Mouse (Mus musculus) lung, embryonic 14.5 days (tissue): ENCODE data around the gene Cct4. TPM values are rescaled to one million over a fixed set of nuclear protein-coding genes. Genes with fewer than 3 reads are reported as not detected.
A peak's percentile ranks its signal among the peaks of the same experiment; 100 is the strongest.

Experiments used
- ATAC-seq: fragments of 200-750 bp; cut with Nextera tagmentation; 2 replicates; pipeline ENCODE4 v1.8.0; 2017; ENCODE audit warnings: mild to moderate bottlenecking, moderate TSS enrichment, moderate library complexity; ENCODE audit not compliant: insufficient read depth
- DNase-seq: peaks from one replicate; pipeline ENCODE4 v3.0.0-alpha.2; 2015
- H3K27ac ChIP-seq: fragments of 300-500 bp; sonication (generic); 2 replicates; pipeline ENCODE4 v1.5.1; 2014; ENCODE audit warnings: low read depth, mild to moderate bottlenecking, moderate library complexity
- H3K27me3 ChIP-seq: fragments of 300-500 bp; sonication (generic); 2 replicates; pipeline ENCODE4 v1.6.1; 2014; ENCODE audit warnings: low read length, control low read depth; ENCODE audit not compliant: insufficient read depth
- H3K36me3 ChIP-seq: fragments of 300-500 bp; sonication (generic); 2 replicates; pipeline ENCODE4 v1.6.1; 2014; ENCODE audit warnings: control low read depth; ENCODE audit not compliant: insufficient read depth
- H3K4me1 ChIP-seq: fragments of 300-500 bp; sonication (generic); 2 replicates; pipeline ENCODE4 v1.6.1; 2014; ENCODE audit warnings: antibody characterized with exemption, control low read depth; ENCODE audit not compliant: insufficient read depth
- H3K4me2 ChIP-seq: fragments of 300-500 bp; sonication (generic); 2 replicates; pipeline ENCODE4 v1.6.1; 2014; ENCODE audit warnings: mild to moderate bottlenecking
- H3K4me3 ChIP-seq: fragments of 300-500 bp; sonication (generic); 2 replicates; pipeline ENCODE4 v1.5.1; 2014; ENCODE audit warnings: low read depth, low read length
- H3K9ac ChIP-seq: fragments of 300-500 bp; sonication (generic); 2 replicates; pipeline ENCODE4 v1.6.1; 2014
- H3K9me3 ChIP-seq: fragments of 300-500 bp; sonication (generic); 2 replicates; pipeline ENCODE4 v1.6.1; 2016; ENCODE audit warnings: low read depth, low read length, control low read depth
- CTCF ChIP-seq: IDR thresholded peaks from 2 replicates; pipeline ENCODE4 v1.5.1; 2016; ENCODE audit warnings: antibody characterized with exemption, low read depth
- WGBS: fragments of 180-500 bp; shearing (Covaris S2); extraction: QIAGEN DNeasy Blood & Tissue Kit; methylation state at CpG from one replicate; pipeline ENCODE4 v1.1.7; 2014; 5-methylcytosine and 5-hydroxymethylcytosine counted together
- polyA plus RNA-seq: library from polyadenylated mRNA; unstranded; fragments of >200 nt; fragmentation: Nextera tagmentation; extraction: Ambion mirVana; gene quantifications from 2 replicates; pipeline ENCODE4 v1.2.1, GENCODE M21; 2014

Gene Cct4
- polyA plus RNA-seq, 1 experiment from 2014 or later, result 302 TPM

DNA sequence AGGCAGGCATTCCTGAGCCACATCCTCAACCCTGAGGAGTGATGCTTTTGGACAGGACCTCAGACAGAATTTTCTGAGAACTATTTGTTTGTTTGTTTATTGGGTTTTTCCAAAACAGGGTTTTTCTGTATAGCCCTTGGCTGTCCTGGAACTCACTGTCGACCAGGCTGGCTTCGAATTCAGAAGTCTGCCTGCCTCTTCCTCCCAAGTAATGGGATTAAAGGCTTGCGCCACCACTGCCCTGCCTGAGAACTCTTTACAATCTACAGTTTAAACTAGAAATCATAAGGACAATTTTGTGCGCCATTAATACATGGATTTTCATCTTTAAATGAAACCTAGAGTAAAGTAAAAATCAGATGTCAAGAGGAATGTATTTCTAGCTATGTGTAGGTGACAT is 5.1 kb downstream of the Cct4 start:
- no peak for DNase-seq
- ATAC-seq, result no peak
- Histone ChIP-seq H3K4me3 (no peak overlapping the region), H3K27ac (no peak overlapping the region), H3K4me2 (no peak overlapping the region), H3K36me3 (peaks cover 69% of the 10 kb centered on the region), H3K27me3 (no peaks in the 10 kb centered on the region), H3K9ac (no peak overlapping the region), H3K9me3 (no peaks in the 10 kb centered on the region), H3K4me1 (no peaks in the 10 kb centered on the region; the same call in 1 of the 2 replicates)
- no peak for TF ChIP-seq CTCF
- 94% methylated on average over 4 of the region's 4 CpGs for WGBS

DNA sequence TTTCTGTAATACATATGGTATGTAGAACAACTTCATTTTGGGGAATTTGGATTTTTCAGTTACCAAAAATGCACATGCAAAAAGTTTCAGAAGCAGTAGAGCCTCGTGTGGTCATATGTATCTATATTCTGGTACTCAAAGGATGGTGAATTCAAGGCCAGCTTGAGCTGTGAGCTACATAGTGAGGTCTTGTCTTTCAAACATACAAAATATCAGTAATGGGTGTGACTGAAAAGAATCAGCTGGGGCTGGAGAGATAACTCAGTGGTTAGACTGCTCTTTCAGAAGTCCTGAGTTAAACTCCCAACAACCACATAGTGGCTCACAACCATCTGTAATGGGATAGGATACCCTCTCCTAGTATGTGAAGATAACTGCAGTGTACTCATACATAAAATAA is 8.0 kb downstream of the Cct4 start:
- no peak overlapping the region for H3K9ac ChIP-seq
- H3K27me3 ChIP-seq, result no peaks in the 10 kb centered on the region
- no peak for TF ChIP-seq CTCF
- no peak for ATAC-seq
- DNase-seq, result no peak
- WGBS, result 63% methylated on average over 1 of the region's 1 CpGs
- H3K27ac ChIP-seq, result no peak overlapping the region
- peaks cover 85% of the 10 kb centered on the region for H3K36me3 ChIP-seq
- H3K9me3 ChIP-seq, result no peaks in the 10 kb centered on the region
- H3K4me2 ChIP-seq, result no peak overlapping the region
- no peak overlapping the region for H3K4me3 ChIP-seq
- H3K4me1 ChIP-seq, result no peaks in the 10 kb centered on the region

DNA sequence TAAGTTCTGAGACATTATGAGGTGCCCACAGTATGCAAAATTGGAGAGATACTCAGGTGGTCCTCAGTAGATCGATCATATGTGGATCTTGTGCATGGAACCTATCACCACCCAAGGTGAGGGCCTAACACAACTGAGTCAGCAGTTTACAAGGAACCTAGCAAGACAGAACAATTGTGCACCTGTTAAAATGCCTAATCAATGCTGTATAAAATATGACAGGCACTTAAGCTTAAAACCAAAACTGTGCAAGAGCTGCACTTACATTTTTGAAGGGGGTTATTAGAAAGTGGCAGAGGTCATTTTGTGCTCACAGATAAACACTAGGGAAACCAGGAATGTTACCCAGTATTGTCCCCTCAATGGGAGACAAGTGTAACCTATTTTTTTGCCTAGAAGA is 15.0 kb downstream of the Cct4 start:
- no peak overlapping the region for H3K27ac ChIP-seq
- H3K9me3 ChIP-seq, result no peaks in the 10 kb centered on the region
- 90% methylated on average over 1 of the region's 1 CpGs for WGBS
- H3K4me1 ChIP-seq, result no peaks in the 10 kb centered on the region
- no peak for TF ChIP-seq CTCF
- DNase-seq (no peak), ATAC-seq (no peak)
- H3K9ac ChIP-seq, result no peak overlapping the region
- H3K4me3 ChIP-seq, result no peak overlapping the region
- no peaks in the 10 kb centered on the region for H3K27me3 ChIP-seq
- no peak overlapping the region for H3K4me2 ChIP-seq
- peaks cover 46% of the 10 kb centered on the region for H3K36me3 ChIP-seq

DNA sequence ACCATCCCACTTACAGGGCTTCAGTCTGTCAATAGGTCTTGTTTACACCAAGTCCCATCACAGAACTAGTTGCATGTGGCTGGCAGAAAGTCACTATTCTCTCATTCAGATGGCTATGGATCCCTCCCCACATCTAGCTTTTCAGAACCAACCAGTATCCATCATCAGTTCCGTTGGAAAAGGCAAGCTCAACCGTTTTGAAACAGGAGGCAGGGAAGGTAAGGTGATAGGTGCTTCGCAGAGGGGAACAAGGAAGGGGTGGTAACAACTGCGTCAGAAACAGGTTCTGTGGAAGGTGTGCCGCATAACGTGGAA is 16.8 kb downstream of the Cct4 start:
- ATAC-seq (no peak; the same call in 1 of the 2 replicates), DNase-seq (peak; percentile 14)
- Histone ChIP-seq H3K4me1 (no peaks in the 10 kb centered on the region), H3K4me2 (peak overlapping the region; percentile 86), H3K4me3 (peak overlapping the region; percentile 50), H3K9me3 (no peaks in the 10 kb centered on the region), H3K27me3 (no peaks in the 10 kb centered on the region), H3K9ac (no peak overlapping the region), H3K27ac (no peak overlapping the region; the same call in 1 of the 2 replicates), H3K36me3 (peaks cover 29% of the 10 kb centered on the region)
- 3% methylated on average over 6 of the region's 6 CpGs for WGBS
- TF ChIP-seq CTCF, result no peak

DNA sequence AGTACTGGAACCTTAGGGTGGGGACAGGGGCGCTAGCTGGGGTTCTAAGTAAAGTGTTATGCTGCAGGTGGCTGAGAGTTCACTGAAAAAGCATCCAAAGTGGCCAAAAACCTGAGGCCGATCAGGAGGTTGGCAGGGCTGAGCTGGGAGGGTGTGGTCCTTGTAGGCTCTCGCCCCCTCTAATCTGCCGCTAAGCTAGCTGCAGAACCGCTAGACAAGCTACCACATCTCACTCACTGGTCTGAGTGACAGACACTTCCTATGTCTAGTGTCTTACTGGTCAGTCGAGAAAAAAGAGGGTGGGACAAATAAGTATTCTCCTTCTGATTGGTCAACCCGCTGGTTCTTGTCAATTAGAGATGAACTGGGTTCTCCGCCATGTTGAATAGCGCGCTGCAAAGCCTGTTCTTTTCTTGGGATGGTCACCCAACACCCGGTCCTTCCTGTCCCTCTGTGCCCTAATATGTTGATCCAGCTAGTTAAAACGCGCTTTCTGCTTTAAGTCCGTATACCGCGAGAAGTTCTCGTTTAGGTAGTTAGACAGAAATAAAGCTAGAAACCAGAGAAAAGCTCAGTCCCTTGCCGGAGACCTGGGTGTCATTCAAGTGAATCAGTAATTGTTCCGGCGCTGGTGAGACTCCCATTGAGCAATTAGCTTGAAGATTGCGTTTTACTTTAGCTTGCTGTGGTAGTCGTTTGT is 17.3 kb downstream of the Cct4 start, which contains the start of gene Fam161a:
Gene Fam161a (plus strand): TSS at position 51 of the 700 bp plus-strand sequence.
- Histone ChIP-seq H3K4me2 (peak within 1 kb of the TSS; percentile 86), H3K9me3 (no peaks in the 10 kb centered on the region), H3K27ac (peak within 1 kb of the TSS; percentile 90), H3K27me3 (no peaks in the 10 kb centered on the region), H3K36me3 (peaks cover 24% of the 10 kb centered on the region), H3K4me3 (peak within 1 kb of the TSS; percentile 50), H3K4me1 (no peaks in the 10 kb centered on the region), H3K9ac (peak within 1 kb of the TSS; percentile 64)
- 2% methylated on average over 22 of the region's 22 CpGs for WGBS
- TF ChIP-seq CTCF, result no peak
- ATAC-seq, result peak; percentile 94
- peak; percentile 94 for DNase-seq

DNA sequence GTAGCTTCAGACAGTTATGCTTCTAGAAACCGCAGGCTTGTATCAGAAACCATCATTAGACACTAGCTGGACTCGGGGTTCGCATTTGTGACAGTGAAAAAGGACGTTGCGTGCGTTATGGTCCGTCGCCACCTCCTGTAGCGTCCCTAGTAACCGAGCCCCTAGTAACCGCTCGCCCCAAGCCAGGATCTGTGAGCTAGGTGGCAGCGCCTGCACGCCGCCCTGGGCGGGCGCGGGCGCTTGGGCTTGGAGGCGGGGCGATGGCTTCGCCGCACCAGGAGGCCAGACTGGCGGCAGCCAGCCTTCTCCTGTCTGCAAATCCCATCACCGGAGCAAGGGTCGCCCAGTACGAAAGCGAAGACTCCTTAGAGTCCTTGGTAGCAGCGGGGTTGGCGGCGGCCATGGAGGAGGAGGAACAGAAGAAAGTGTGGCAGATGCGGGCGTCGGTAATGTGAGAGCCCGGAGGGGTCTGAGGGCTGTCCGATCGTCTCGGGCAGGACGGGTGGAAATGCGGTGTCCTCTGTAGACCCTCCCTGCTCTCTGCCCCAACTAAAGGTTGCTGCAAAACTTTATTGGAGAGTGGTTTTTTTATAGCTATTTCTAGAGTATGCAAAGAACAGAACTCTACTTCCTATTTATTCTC is 18.0 kb downstream of the Cct4 start:
- TF ChIP-seq CTCF, result 0 out of 2 replicates have a peak, but pooled peaks have one; percentile 7
- Histone ChIP-seq H3K9me3 (no peaks in the 10 kb centered on the region), H3K4me3 (peak overlapping the region; percentile 50), H3K27me3 (no peaks in the 10 kb centered on the region), H3K36me3 (peaks cover 21% of the 10 kb centered on the region), H3K9ac (peak overlapping the region; percentile 64), H3K27ac (peak overlapping the region; percentile 90), H3K4me1 (no peaks in the 10 kb centered on the region), H3K4me2 (peak overlapping the region; percentile 86)
- ATAC-seq (peak; percentile 95), DNase-seq (peak; percentile 91)
- under 1% methylated on average over 40 of the region's 40 CpGs for WGBS

DNA sequence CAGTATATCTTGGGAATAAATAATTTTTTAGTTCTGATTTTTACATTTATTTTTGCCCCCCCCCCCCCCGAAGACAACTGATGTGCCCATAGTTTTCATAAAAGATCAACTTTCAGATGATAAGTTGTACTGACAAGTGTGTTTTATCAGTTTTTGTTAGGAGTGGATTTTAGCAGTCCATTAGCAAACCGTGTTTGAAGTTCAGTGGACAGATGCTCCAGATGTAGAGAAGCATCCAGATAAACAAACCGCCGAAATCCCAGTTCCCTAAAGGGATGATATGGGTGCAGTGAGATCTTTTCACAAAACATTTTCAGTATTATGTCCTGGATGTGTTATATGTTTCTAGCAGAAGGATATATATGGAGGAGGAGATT is 18.5 kb downstream of the Cct4 start:
- peaks cover 16% of the 10 kb centered on the region for H3K36me3 ChIP-seq
- no peaks in the 10 kb centered on the region for H3K9me3 ChIP-seq
- H3K27me3 ChIP-seq, result no peaks in the 10 kb centered on the region
- peak overlapping the region; percentile 86 for H3K4me2 ChIP-seq
- no peaks in the 10 kb centered on the region for H3K4me1 ChIP-seq
- no peak for TF ChIP-seq CTCF
- ATAC-seq, result no peak
- H3K27ac ChIP-seq, result no peak overlapping the region
- peak overlapping the region; percentile 64 for H3K9ac ChIP-seq
- DNase-seq, result peak; percentile 19
- 15% methylated on average over 4 of the region's 4 CpGs for WGBS
- H3K4me3 ChIP-seq, result peak overlapping the region; percentile 50
